Mouse (Mus musculus): ENCODE measurements at regions not wholly inside any gene's neighbourhood (a gene's known extent, or its start where the extent isn't known, plus 50 kb on each side); places are given as distances from the start of the nearest gene placed in this dataset.

DNA sequence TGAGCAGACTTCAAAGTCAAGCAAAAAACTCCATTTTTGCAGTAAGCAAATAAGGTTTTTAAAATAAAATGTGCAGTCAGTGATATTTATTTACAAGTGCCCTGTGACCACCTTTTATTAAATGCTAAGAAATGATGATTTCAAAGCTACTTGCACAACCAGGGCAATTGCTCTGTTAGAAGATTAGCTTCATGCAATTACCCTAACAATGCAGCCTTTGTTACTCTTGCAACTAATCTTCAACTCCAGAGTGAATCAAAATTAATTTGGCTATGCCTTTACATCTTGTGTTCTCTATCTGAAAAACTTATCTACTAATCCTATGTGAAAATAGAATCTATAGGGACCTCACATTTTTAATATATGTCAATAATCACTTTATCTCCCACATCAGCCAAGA lies 160.3 kb upstream of the Gm6657 start:
- TF ChIP-seq CTCF (IDR thresholded peaks at IDR 0.05; ENCODE audit: borderline replicate concordance, extremely low read depth, insufficient read depth, insufficient read length) (no peak), POLR2A (IDR thresholded peaks at IDR 0.05; ENCODE audit: borderline replicate concordance, extremely low read depth, insufficient read depth, insufficient read length, poor library complexity, severe bottlenecking) (no peak)
